Mouse (Mus musculus): ENCODE results near the gene Rcbtb2. TPM values are rescaled to one million over a fixed set of nuclear protein-coding genes. Genes with fewer than 3 reads are reported as not detected.

The Rcbtb2 gene
- total and polyA plus RNA-seq, 3 experiments = 34.1 to 49.0 (median 36.9) TPM

GRCm38 (mm10) chr14:73119966-73120365 lies 2.9 kb upstream of the Rcbtb2 start:
- in situ Hi-C loops (cut with MboI; ENCODE audit: low pct_ligation_motif_present, low pct_unique_long_range_greater_than_20kb, low sequenced_read_pairs) (loop anchor here (25.0 kb wide), 1 partner anchor 317 kb away; no protein-coding TSS in a partner anchor), dilution Hi-C loops (cut with MboI; ENCODE audit: extremely low pct_ligation_motif_present, extremely low pct_unique_long_range_greater_than_20kb, low sequenced_read_pairs) (no loop called here)
- H3K36me3 ChIP-seq (replicated peaks in 1 of 2; ENCODE audit: control insufficient read depth in 1 of 2, insufficient read depth in 1 of 2, low read length in 1 of 2) = no peaks in the 10 kb centered on the region
- H3K4me1 ChIP-seq (ENCODE audit: control insufficient read depth in 1 of 2, insufficient read depth in 2 of 2) = peaks cover 22 to 82% of the 10 kb centered on the region in 2 experiments
- peak overlapping the region; percentile 28 for H3K27ac ChIP-seq (ENCODE audit: insufficient read depth, low read depth)
- TF ChIP-seq CTCF (conservative IDR thresholded peaks at IDR 0.05 in 1 of 2, IDR thresholded peaks at IDR 0.05 in 1 of 2; ENCODE audit: low read depth in 2 of 2, low read length in 2 of 2) (no peak), SIN3A (IDR thresholded peaks at IDR 0.05; ENCODE audit: low read length) (0 out of 2 replicates have a peak, but pooled peaks have one; percentile 19)
- H3K4me3 ChIP-seq (replicated peaks in 1 of 3; ENCODE audit: low read depth in 2 of 3, low read length in 2 of 3, poor library complexity in 1 of 3) = peak overlapping the region in 1 of 3 experiments; percentile 3
- peaks cover 4% of the 10 kb centered on the region for H3K27me3 ChIP-seq (replicated peaks)
- H3K9me3 ChIP-seq (replicated peaks; ENCODE audit: low read length) = no peaks in the 10 kb centered on the region
- H3K4me2 ChIP-seq (ENCODE audit: insufficient read depth, low read depth, poor library complexity, severe bottlenecking) = no peak overlapping the region
- no peak overlapping the region for H3K9ac ChIP-seq (ENCODE audit: insufficient read depth, low read depth)
- no peak for DNase-seq (ENCODE audit: extremely low read depth)
- no peaks in the 10 kb centered on the region for H3K79me2 ChIP-seq (replicated peaks; ENCODE audit: control insufficient read depth, extremely low read depth, insufficient read depth, poor library complexity, severe bottlenecking)

GRCm38 (mm10) chr14:73122211-73122922 lies 470 bp upstream of the Rcbtb2 start:
- Histone ChIP-seq H3K27me3 (replicated peaks) (peaks cover 4% of the 10 kb centered on the region), H3K9me3 (replicated peaks; ENCODE audit: low read length) (no peaks in the 10 kb centered on the region), H3K9ac (ENCODE audit: insufficient read depth, low read depth) (peak overlapping the region; percentile 43; the same call in 1 of the 2 replicates), H3K4me3 (replicated peaks in 1 of 3; ENCODE audit: low read depth in 2 of 3, low read length in 2 of 3, poor library complexity in 1 of 3) (no peak overlapping the region), H3K4me1 (ENCODE audit: control insufficient read depth in 1 of 2, insufficient read depth in 2 of 2) (peaks cover 19 to 70% of the 10 kb centered on the region in 2 experiments), H3K27ac (ENCODE audit: insufficient read depth, low read depth) (peak overlapping the region; percentile 73), H3K4me2 (ENCODE audit: insufficient read depth, low read depth, poor library complexity, severe bottlenecking) (peak overlapping the region; percentile 64), H3K79me2 (replicated peaks; ENCODE audit: control insufficient read depth, extremely low read depth, insufficient read depth, poor library complexity, severe bottlenecking) (no peaks in the 10 kb centered on the region), H3K36me3 (replicated peaks in 1 of 2; ENCODE audit: control insufficient read depth in 1 of 2, insufficient read depth in 1 of 2, low read length in 1 of 2) (no peaks in the 10 kb centered on the region)
- no peak for DNase-seq (ENCODE audit: extremely low read depth)
- in situ Hi-C loops (cut with MboI; ENCODE audit: low pct_ligation_motif_present, low pct_unique_long_range_greater_than_20kb, low sequenced_read_pairs) (loop anchor here (25.0 kb wide), 1 partner anchor 315 kb away; no protein-coding TSS in a partner anchor), dilution Hi-C loops (cut with MboI; ENCODE audit: extremely low pct_ligation_motif_present, extremely low pct_unique_long_range_greater_than_20kb, low sequenced_read_pairs) (no loop called here)
- no peak for TF ChIP-seq CHD2 (IDR thresholded peaks at IDR 0.05; ENCODE audit: low read length)
- TF ChIP-seq CHD1 (IDR thresholded peaks at IDR 0.05; ENCODE audit: low read depth, low read length) = 0 out of 2 replicates have a peak, but pooled peaks have one; percentile 34
- TF ChIP-seq JUN (IDR thresholded peaks at IDR 0.05; ENCODE audit: insufficient read depth, low read depth, low read length) = no peak
- peak; percentile 69 for TF ChIP-seq EP300 (IDR thresholded peaks at IDR 0.05; ENCODE audit: low read length)
- peak; percentile 35 for TF ChIP-seq BHLHE40 (IDR thresholded peaks at IDR 0.05; ENCODE audit: low read depth, low read length)
- peak; percentile 48 for TF ChIP-seq SIN3A (IDR thresholded peaks at IDR 0.05; ENCODE audit: low read length)
- no peak for TF ChIP-seq SMC3 (IDR thresholded peaks at IDR 0.05; ENCODE audit: low read depth, low read length)
- TF ChIP-seq USF1 (IDR thresholded peaks at IDR 0.05; ENCODE audit: low read depth, low read length) = no peak
- no peak; the same call in 1 of the 2 replicates for TF ChIP-seq ELF1 (IDR thresholded peaks at IDR 0.05; ENCODE audit: low read depth, low read length)
- TF ChIP-seq E2F4 (IDR thresholded peaks at IDR 0.05; ENCODE audit: insufficient replicate concordance, low read depth, low read length) = 0 out of 2 replicates have a peak, but pooled peaks have one; percentile 32
- no peak for TF ChIP-seq POLR2AphosphoS2 (IDR thresholded peaks at IDR 0.05; ENCODE audit: low read depth, low read length)
- no peak for TF ChIP-seq MAZ (IDR thresholded peaks at IDR 0.05; ENCODE audit: low read depth, low read length)
- no peak for TF ChIP-seq KAT2A (IDR thresholded peaks at IDR 0.05; ENCODE audit: insufficient replicate concordance, low read length)
- no peak for TF ChIP-seq ZKSCAN1 (IDR thresholded peaks at IDR 0.05; ENCODE audit: borderline replicate concordance, low read depth, low read length)
- no peak for TF ChIP-seq NRF1 (IDR thresholded peaks at IDR 0.05; ENCODE audit: low read depth, low read length)
- no peak; the same call in 1 of the 2 replicates for TF ChIP-seq MAX (IDR thresholded peaks at IDR 0.05; ENCODE audit: low read length)
- peak; percentile 44 for TF ChIP-seq JUND (conservative IDR thresholded peaks at IDR 0.05; ENCODE audit: low read depth, low read length)
- peak; percentile 81 for TF ChIP-seq ZNF384 (IDR thresholded peaks at IDR 0.05; ENCODE audit: low read depth, low read length)
- peak; percentile 70; the same call in 1 of the 2 replicates for TF ChIP-seq IRF4 (IDR thresholded peaks at IDR 0.05; ENCODE audit: low read depth, low read length)
- peak; percentile 67 for TF ChIP-seq ETS1 (conservative IDR thresholded peaks at IDR 0.05; ENCODE audit: low read depth, low read length)
- TF ChIP-seq POLR2A (IDR thresholded peaks at IDR 0.05; ENCODE audit: low read depth, low read length) = no peak
- no peak for TF ChIP-seq HCFC1 (IDR thresholded peaks at IDR 0.05; ENCODE audit: low read depth, low read length)
- TF ChIP-seq PAX5 (IDR thresholded peaks at IDR 0.05; ENCODE audit: low read length) = no peak
- TF ChIP-seq ZC3H11A (IDR thresholded peaks at IDR 0.05; ENCODE audit: low read depth, low read length) = no peak
- TF ChIP-seq TBP (conservative IDR thresholded peaks at IDR 0.05; ENCODE audit: low read depth, low read length) = no peak
- no peak for TF ChIP-seq UBTF (IDR thresholded peaks at IDR 0.05; ENCODE audit: low read depth, low read length)
- TF ChIP-seq RCOR1 (conservative IDR thresholded peaks at IDR 0.05; ENCODE audit: low read depth, low read length) = no peak
- peak; percentile 54; the same call in 1 of the 2 replicates for TF ChIP-seq MEF2A (IDR thresholded peaks at IDR 0.05; ENCODE audit: borderline replicate concordance, low read depth, low read length)
- TF ChIP-seq MXI1 (IDR thresholded peaks at IDR 0.05; ENCODE audit: low read depth, low read length) = peak; percentile 57; the same call in 1 of the 2 replicates
- TF ChIP-seq ZMIZ1 (IDR thresholded peaks at IDR 0.05; ENCODE audit: low read depth, low read length) = no peak

Data from CH12.LX (cell line).